Mouse (Mus musculus): ENCODE measurements around the gene Mgat4d. TPM values are rescaled to one million over a fixed set of nuclear protein-coding genes. Genes with fewer than 3 reads are reported as not detected.
A peak's percentile ranks its signal among the peaks of the same experiment; 100 is the strongest.
"Not testable (repeated sequence)": the region's sequence is repeated elsewhere in the genome, so short reads cannot be mapped to it uniquely, and the experiment has no call there.

The Mgat4d gene
- polyA plus RNA-seq (2015; fragmentation: Nextera tagmentation; extraction: Ambion mirVana): not detected in 2 replicates

GRCm38 (mm10) chr8:83348263-83348662 is at the start of gene Mgat4d:
Gene Mgat4d (plus strand): TSS chr8:83348471.
- Histone ChIP-seq H3K27me3 (no peaks in the 10 kb centered on the region), H3K27ac (replicated peaks) (no peak within 1 kb of the TSS), H3K4me1 (no peaks in the 10 kb centered on the region), H3K4me2 (replicated peaks) (no peak within 1 kb of the TSS), H3K4me3 (no peak within 1 kb of the TSS), H3K9me3 (no peaks in the 10 kb centered on the region), H3K9ac (replicated peaks) (no peak within 1 kb of the TSS), H3K36me3 (no peaks in the 10 kb centered on the region)
- ATAC-seq (replicated peaks): no peak
- 87% methylated on average over 18 of the region's 18 CpGs for WGBS

GRCm38 (mm10) chr8:83300135-83300534 is 48.1 kb upstream of the Mgat4d start:
- H3K9ac ChIP-seq (replicated peaks): no peak overlapping the region
- H3K27me3 ChIP-seq: no peaks in the 10 kb centered on the region
- H3K4me2 ChIP-seq (replicated peaks): no peak overlapping the region
- H3K27ac ChIP-seq (replicated peaks): no peak overlapping the region
- no peak for ATAC-seq (replicated peaks)
- no peaks in the 10 kb centered on the region for H3K9me3 ChIP-seq
- no peaks in the 10 kb centered on the region for H3K36me3 ChIP-seq
- H3K4me3 ChIP-seq: no peak overlapping the region
- 48% methylated on average over 1 of the region's 1 CpGs for WGBS
- no peaks in the 10 kb centered on the region for H3K4me1 ChIP-seq

GRCm38 (mm10) chr8:83304946-83305345 is 43.3 kb upstream of the Mgat4d start:
- no peaks in the 10 kb centered on the region for H3K9me3 ChIP-seq
- no peaks in the 10 kb centered on the region for H3K4me1 ChIP-seq
- H3K4me3 ChIP-seq: no peak overlapping the region
- 95% methylated on average over 1 of the region's 1 CpGs for WGBS
- H3K27ac ChIP-seq (replicated peaks): no peak overlapping the region
- H3K9ac ChIP-seq (replicated peaks): no peak overlapping the region
- no peaks in the 10 kb centered on the region for H3K36me3 ChIP-seq
- no peak for ATAC-seq (replicated peaks)
- H3K4me2 ChIP-seq (replicated peaks): no peak overlapping the region
- no peaks in the 10 kb centered on the region for H3K27me3 ChIP-seq

- 80% methylated on average over 6 of the region's 6 CpGs for WGBS
- no peaks in the 10 kb centered on the region for H3K4me1 ChIP-seq
- no peak overlapping the region for H3K27ac ChIP-seq (replicated peaks)
- H3K27me3 ChIP-seq: no peaks in the 10 kb centered on the region
- H3K9ac ChIP-seq (replicated peaks): no peak overlapping the region
- no peaks in the 10 kb centered on the region for H3K9me3 ChIP-seq
- no peak overlapping the region for H3K4me2 ChIP-seq (replicated peaks)
- H3K36me3 ChIP-seq: peaks cover 7% of the 10 kb centered on the region; the same call in 1 of the 2 replicates
- no peak for ATAC-seq (replicated peaks)
- H3K4me3 ChIP-seq: no peak overlapping the region
Observed at GRCm38 (mm10) chr8:83309836-83310235, 38.4 kb upstream of the Mgat4d start.

- not testable (repeated sequence) for H3K27me3 ChIP-seq; ATAC-seq (replicated peaks); H3K4me2 ChIP-seq (replicated peaks); H3K9ac ChIP-seq (replicated peaks); H3K4me3 ChIP-seq; H3K27ac ChIP-seq (replicated peaks); H3K4me1 ChIP-seq; H3K9me3 ChIP-seq
- H3K36me3 ChIP-seq: peaks cover 43% of the 10 kb centered on the region
- 87% methylated on average over 4 of the region's 4 CpGs for WGBS
Observed at GRCm38 (mm10) chr8:83315084-83315483, 33.2 kb upstream of the Mgat4d start.

- Histone ChIP-seq H3K27me3 (no peaks in the 10 kb centered on the region), H3K4me2 (replicated peaks) (no peak overlapping the region), H3K9ac (replicated peaks) (no peak overlapping the region), H3K9me3 (no peaks in the 10 kb centered on the region), H3K4me1 (no peaks in the 10 kb centered on the region), H3K36me3 (peaks cover 47% of the 10 kb centered on the region), H3K27ac (replicated peaks) (no peak overlapping the region), H3K4me3 (no peak overlapping the region)
- no peak for ATAC-seq (replicated peaks)
- 83% methylated on average over 2 of the region's 2 CpGs for WGBS
Observed at GRCm38 (mm10) chr8:83315691-83316090, 32.6 kb upstream of the Mgat4d start.

- H3K27ac ChIP-seq (replicated peaks): no peak overlapping the region
- no peak overlapping the region for H3K4me3 ChIP-seq
- no peak for ATAC-seq (replicated peaks)
- no peaks in the 10 kb centered on the region for H3K4me1 ChIP-seq
- H3K9ac ChIP-seq (replicated peaks): no peak overlapping the region
- no peak overlapping the region for H3K4me2 ChIP-seq (replicated peaks)
- no peaks in the 10 kb centered on the region for H3K9me3 ChIP-seq
- peaks cover 71% of the 10 kb centered on the region for H3K36me3 ChIP-seq
- 40% methylated on average over 3 of the region's 3 CpGs for WGBS
- H3K27me3 ChIP-seq: no peaks in the 10 kb centered on the region
Observed at GRCm38 (mm10) chr8:83320543-83320942, 27.7 kb upstream of the Mgat4d start.

- no peak overlapping the region for H3K9ac ChIP-seq (replicated peaks)
- no peak overlapping the region for H3K4me2 ChIP-seq (replicated peaks)
- H3K4me3 ChIP-seq: no peak overlapping the region
- no peaks in the 10 kb centered on the region for H3K9me3 ChIP-seq
- WGBS: 94% methylated on average over 6 of the region's 6 CpGs
- H3K4me1 ChIP-seq: no peaks in the 10 kb centered on the region
- no peaks in the 10 kb centered on the region for H3K27me3 ChIP-seq
- H3K36me3 ChIP-seq: peaks cover 61% of the 10 kb centered on the region
- no peak overlapping the region for H3K27ac ChIP-seq (replicated peaks)
- ATAC-seq (replicated peaks): no peak
Observed at GRCm38 (mm10) chr8:83322374-83322773, 25.9 kb upstream of the Mgat4d start.

- Histone ChIP-seq H3K9ac (replicated peaks) (no peak overlapping the region), H3K27me3 (no peaks in the 10 kb centered on the region), H3K4me3 (no peak overlapping the region), H3K27ac (replicated peaks) (no peak overlapping the region), H3K4me2 (replicated peaks) (no peak overlapping the region), H3K36me3 (peaks cover 58% of the 10 kb centered on the region), H3K4me1 (no peaks in the 10 kb centered on the region), H3K9me3 (no peaks in the 10 kb centered on the region)
- no peak for ATAC-seq (replicated peaks)
- 86% methylated on average over 2 of the region's 2 CpGs for WGBS
Observed at GRCm38 (mm10) chr8:83323056-83323455, 25.2 kb upstream of the Mgat4d start.

- no peaks in the 10 kb centered on the region for H3K27me3 ChIP-seq
- H3K4me1 ChIP-seq: peaks cover 25% of the 10 kb centered on the region
- H3K9me3 ChIP-seq: no peaks in the 10 kb centered on the region
- WGBS: 96% methylated on average over 5 of the region's 5 CpGs
- no peak overlapping the region for H3K27ac ChIP-seq (replicated peaks)
- H3K9ac ChIP-seq (replicated peaks): no peak overlapping the region
- H3K36me3 ChIP-seq: peaks cover 28% of the 10 kb centered on the region; the same call in 1 of the 2 replicates
- H3K4me2 ChIP-seq (replicated peaks): no peak overlapping the region
- H3K4me3 ChIP-seq: no peak overlapping the region
- ATAC-seq (replicated peaks): no peak
Observed at GRCm38 (mm10) chr8:83327889-83328288, 20.4 kb upstream of the Mgat4d start.

GRCm38 (mm10) chr8:83331567-83331898 is 16.7 kb upstream of the Mgat4d start:
- Histone ChIP-seq H3K27me3 (no peaks in the 10 kb centered on the region), H3K4me2 (replicated peaks) (peak overlapping the region; percentile 76), H3K9me3 (no peaks in the 10 kb centered on the region), H3K4me3 (peak overlapping the region; percentile 88), H3K4me1 (peaks cover 27% of the 10 kb centered on the region), H3K36me3 (peaks cover 14% of the 10 kb centered on the region; the same call in 1 of the 2 replicates), H3K9ac (replicated peaks) (peak overlapping the region; percentile 80), H3K27ac (replicated peaks) (peak overlapping the region; percentile 90)
- ATAC-seq (replicated peaks): peak; percentile 27
- WGBS: 6% methylated on average over 7 of the region's 7 CpGs

- WGBS: under 1% methylated on average over 84 of the region's 85 CpGs
- Histone ChIP-seq H3K36me3 (peaks cover 12% of the 10 kb centered on the region; the same call in 1 of the 2 replicates), H3K27ac (replicated peaks) (peak within 1 kb of the TSS; percentile 90), H3K4me1 (peaks cover 27% of the 10 kb centered on the region), H3K4me3 (peak within 1 kb of the TSS; percentile 88), H3K27me3 (no peaks in the 10 kb centered on the region), H3K9me3 (no peaks in the 10 kb centered on the region), H3K4me2 (replicated peaks) (peak within 1 kb of the TSS; percentile 76), H3K9ac (replicated peaks) (peak within 1 kb of the TSS; percentile 80)
- peak; percentile 99 for ATAC-seq (replicated peaks)
Observed at GRCm38 (mm10) chr8:83331899-83332697, 16.2 kb upstream of the Mgat4d start, which contains the start of gene Elmod2. Gene Elmod2 (minus strand): TSS chr8:83332486.

Data from forebrain, embryonic 15.5 days (tissue).